Mouse (Mus musculus): Measurements from ENCODE around the gene Fuca1. TPM values are rescaled to one million over a fixed set of nuclear protein-coding genes. Genes with fewer than 3 reads are reported as not detected.

Fuca1 gene
- total RNA-seq (2021) = 10 to 100 TPM; 33.5 to 40.7 TPM
- long read RNA-seq, experiment 1, transcript Fuca1-201 (8 exons, 2,525 nt) = major isoform, 67 of 74 reads
- long read RNA-seq, experiment 1, partial matches to known transcripts = 0 of 74 reads
- long read RNA-seq, experiment 1, other reads (novel, unspliced or antisense) = 6 of 74 reads
- long read RNA-seq, experiment 2, transcript Fuca1-201 (8 exons, 2,525 nt) = major isoform, 67 of 73 reads
- long read RNA-seq, experiment 2, partial matches to known transcripts = 1 of 73 reads
- long read RNA-seq, experiment 2, other reads (novel, unspliced or antisense) = 5 of 73 reads

DNA sequence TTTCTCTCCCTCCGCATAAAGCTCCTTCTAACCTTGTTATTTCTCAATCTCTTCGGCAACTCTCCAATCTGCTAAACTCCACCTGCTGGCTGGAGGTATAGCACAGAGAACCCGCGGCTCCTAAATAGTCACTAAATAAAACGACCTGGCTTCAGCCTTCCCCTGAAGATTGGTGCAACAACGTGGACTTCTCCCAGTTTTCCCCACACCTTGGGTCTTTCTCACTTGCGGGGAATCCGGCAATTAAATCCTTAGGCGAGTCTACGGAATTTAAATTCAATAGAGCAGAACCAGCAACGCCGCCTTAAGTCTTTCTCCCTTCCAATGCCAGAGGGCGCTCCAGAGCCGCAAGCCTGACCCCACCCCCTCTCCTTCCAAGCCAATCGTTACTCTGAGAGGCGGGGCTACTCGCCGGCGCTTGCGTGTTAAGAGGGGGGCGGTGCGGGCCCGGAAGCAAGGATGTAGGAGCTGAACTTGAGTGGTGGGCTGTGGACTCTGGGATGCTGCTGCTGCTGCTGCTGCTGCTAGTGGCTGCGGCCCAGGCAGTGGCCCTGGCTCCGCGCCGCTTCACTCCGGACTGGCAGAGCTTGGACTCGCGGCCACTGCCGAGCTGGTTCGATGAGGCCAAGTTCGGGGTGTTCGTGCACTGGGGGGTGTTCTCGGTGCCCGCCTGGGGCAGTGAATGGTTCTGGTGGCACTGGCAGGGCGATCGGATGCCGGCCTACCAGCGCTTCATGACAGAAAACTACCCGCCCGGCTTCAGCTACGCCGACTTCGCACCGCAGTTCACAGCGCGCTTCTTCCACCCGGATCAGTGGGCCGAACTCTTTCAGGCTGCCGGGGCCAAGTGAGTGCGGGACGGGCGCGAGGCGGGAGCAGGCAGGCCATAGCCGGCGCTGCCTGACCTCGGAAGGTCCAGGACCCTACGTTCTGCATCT is at the start of gene Fuca1:
Gene Fuca1 (plus strand): TSS at position 432 of the 938 bp plus-strand sequence.
- intact Hi-C loops (cut with DNase I) = loop anchor here (1.0 kb wide), 1 partner anchor 119 kb away; no protein-coding TSS in a partner anchor

GRCm38 (mm10) chr4:135872015-135872414 is 48.5 kb upstream of the Fuca1 start:
- intact Hi-C loops (cut with DNase I) = loop anchor here (1.0 kb wide), 1 partner anchor 16 kb away; no protein-coding TSS in a partner anchor
- no peak for DNase-seq

More for the DNA sequence above, at the start of gene Fuca1:
- DNase-seq = peak; percentile 96 to 97

- DNase-seq = peak in 1 of 2 experiments; percentile 18
- intact Hi-C loops (cut with DNase I) = loop anchor here (1.0 kb wide), 1 partner anchor 16 kb away; no protein-coding TSS in a partner anchor
Measured at GRCm38 (mm10) chr4:135872589-135873391, 47.7 kb upstream of the Fuca1 start.

DNA sequence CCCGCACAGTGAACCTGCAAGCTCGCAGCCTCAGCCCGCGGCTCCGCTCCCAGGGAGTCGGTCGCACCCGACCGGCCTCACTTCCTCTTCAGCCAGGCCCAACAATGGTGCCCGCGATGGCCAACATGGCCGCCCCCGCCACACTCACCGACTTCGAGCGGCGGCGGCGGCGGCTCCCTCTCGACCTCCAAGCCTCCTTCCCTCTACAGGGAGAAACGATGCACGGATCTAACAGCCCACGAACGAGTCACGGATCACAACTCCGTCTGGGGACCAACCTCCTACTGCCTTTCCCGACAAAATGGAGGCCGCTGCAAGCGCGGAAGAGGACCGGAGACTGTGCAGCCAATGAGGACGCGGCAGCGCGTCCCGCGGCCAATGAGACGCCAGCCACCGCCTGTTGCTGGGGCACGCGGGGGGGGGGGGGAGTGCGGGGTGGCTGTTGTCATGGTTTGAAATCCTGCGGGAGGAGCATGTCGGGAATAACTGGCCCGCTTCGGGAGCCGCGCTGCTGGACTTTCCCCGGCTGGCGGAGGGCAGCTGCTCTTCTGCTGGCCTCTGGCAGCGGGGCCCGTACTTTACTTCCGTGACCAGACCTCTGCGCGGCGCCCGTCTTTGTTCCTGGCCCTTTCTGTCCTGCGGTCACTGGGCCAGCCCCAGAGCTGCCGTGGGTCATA is 46.9 kb upstream of the Fuca1 start, which contains the start of gene Pnrc2:
Gene Pnrc2 (minus strand): TSS at position 325 of the 677 bp plus-strand sequence.
- DNase-seq = peak; percentile 88 to 90
- intact Hi-C loops (cut with DNase I) = no loop called here

DNA sequence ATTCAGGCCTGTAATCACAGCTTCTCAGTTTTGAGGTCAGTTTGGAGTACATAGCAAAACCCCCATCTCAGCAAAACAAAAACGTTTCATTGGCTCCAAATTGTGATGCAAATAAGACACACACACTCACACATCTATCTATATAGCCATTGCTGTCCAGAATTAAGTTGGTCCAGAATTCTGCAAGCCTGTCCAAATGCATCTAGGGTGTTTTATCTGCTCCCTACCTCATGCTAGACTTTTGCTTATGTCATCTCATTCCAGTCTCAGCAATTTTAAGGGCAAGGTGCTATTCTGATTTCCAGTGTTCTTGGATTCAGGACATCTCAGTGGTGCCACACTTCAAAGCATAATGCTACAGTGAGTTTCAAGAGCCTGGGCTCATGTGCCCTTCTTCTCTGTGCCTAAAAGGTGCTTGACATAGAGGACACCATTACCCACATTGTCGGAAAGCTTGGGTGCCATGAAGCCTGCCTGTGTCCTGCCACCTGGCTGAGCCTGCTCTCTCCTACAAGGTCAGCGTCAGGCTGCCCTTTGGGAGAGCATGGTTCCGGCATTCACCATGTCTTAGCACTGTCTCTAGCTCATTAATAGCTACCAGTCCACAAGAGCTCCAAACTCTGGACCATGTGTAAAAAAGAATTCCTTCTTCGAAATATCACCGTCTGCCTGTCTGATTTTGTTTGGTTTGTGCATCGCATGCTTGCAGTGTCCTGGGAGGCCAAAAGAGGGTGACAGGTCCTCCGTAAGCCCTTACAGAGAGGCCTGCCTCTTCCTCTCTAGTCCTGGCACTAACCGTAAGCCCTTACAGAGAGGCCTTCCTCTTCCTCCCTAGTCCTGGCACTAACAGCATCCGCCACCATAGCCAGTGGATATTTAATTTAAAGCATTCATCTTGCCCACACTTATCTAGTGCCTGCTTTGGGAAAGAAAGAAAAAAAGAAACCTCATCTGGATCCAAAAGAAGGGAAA is 45.7 kb upstream of the Fuca1 start:
- intact Hi-C loops (cut with DNase I) = no loop called here
- DNase-seq = peak in 1 of 2 experiments; percentile 23

GRCm38 (mm10) chr4:135875546-135875945 is 45.0 kb upstream of the Fuca1 start:
- no peak for DNase-seq
- intact Hi-C loops (cut with DNase I) = no loop called here

GRCm38 (mm10) chr4:135875991-135876582 is 44.4 kb upstream of the Fuca1 start:
- peak; percentile 68 to 70 for DNase-seq
- intact Hi-C loops (cut with DNase I) = loop anchor here (2.0 kb wide), 2 partner anchors 53 to 75 kb away; no protein-coding TSS in a partner anchor

DNA sequence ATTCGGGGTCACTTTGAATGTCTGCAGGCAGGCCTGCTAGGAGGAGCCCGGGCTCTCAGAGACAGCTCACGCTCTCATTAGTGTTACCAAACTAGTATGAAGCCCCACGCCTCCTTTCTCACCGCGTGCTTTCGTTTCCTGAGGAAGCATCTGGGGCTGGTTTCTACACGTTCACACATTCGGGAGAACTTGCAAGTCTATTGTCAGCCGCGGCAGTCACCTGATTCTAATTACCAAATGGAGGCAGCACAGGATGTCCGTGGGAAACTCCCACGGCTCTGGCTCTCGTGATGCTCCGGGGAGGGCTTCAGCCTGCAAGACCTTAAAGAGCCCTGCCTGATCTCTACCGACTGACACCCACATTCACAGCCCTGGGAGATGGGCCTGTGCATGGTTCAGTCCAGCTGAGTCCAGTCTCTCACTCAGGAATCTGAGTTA is 43.9 kb upstream of the Fuca1 start:
- peak; percentile 76 to 78 for DNase-seq
- intact Hi-C loops (cut with DNase I) = loop anchor here (2.0 kb wide), 2 partner anchors 54 to 76 kb away; no protein-coding TSS in a partner anchor

DNA sequence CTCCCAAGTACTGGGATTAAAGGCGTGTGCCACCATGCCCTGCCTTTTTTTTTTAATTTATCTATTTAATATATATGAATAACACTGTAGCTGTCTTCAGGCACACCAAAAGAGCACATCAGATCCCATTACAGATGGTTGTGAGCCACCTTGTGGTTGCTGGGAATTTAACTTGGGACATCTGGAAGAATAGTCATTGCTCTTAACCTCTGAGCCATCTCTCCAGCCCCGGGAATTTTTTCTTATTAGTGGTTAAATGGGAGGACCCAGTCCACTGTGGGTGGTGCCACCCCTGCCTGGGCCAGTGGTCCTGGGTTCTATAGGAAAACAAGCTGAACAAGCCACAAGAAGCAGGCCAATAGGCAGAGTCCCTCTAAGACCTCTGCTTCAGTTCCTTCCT is 42.8 kb upstream of the Fuca1 start:
- intact Hi-C loops (cut with DNase I) = loop anchor here (2.0 kb wide), 2 partner anchors 55 to 77 kb away; no protein-coding TSS in a partner anchor

GRCm38 (mm10) chr4:135879021-135879420 is 41.5 kb upstream of the Fuca1 start:
- DNase-seq = no peak
- intact Hi-C loops (cut with DNase I) = no loop called here

More for the DNA sequence above, 42.8 kb upstream of the Fuca1 start:
- DNase-seq = peak in 1 of 2 experiments; percentile 48

GRCm38 (mm10) chr4:135880018-135880417 is 40.5 kb upstream of the Fuca1 start:
- DNase-seq = no peak
- intact Hi-C loops (cut with DNase I) = loop anchor here (10.0 kb wide), 1 partner anchor 175 kb away; no protein-coding TSS in a partner anchor

GRCm38 (mm10) chr4:135880576-135880975 is 40.0 kb upstream of the Fuca1 start:
- intact Hi-C loops (cut with DNase I) = loop anchor here (10.0 kb wide), 1 partner anchor 176 kb away; no protein-coding TSS in a partner anchor
- DNase-seq = no peak

DNA sequence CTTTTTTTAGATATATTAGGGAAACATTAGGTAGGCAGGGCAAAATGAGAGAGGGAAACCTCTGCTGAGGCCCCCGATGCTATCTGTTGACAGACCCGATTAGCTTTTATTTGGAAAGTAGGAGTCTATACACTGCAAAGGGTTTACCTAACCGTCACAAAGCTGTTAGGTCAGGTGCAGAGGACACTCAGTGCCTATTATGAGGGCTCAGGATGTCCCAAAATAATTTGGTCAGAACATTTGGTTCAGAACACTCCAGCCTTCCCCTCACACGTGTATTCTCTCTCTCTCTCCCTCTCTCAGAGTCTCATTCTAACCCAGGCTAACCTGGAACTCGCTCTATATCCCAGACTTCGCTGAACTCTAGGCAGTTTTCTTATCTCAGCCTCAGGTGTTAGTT is 38.5 kb upstream of the Fuca1 start:
- DNase-seq = no peak
- intact Hi-C loops (cut with DNase I) = loop anchor here (10.0 kb wide), 1 partner anchor 177 kb away; no protein-coding TSS in a partner anchor

DNA sequence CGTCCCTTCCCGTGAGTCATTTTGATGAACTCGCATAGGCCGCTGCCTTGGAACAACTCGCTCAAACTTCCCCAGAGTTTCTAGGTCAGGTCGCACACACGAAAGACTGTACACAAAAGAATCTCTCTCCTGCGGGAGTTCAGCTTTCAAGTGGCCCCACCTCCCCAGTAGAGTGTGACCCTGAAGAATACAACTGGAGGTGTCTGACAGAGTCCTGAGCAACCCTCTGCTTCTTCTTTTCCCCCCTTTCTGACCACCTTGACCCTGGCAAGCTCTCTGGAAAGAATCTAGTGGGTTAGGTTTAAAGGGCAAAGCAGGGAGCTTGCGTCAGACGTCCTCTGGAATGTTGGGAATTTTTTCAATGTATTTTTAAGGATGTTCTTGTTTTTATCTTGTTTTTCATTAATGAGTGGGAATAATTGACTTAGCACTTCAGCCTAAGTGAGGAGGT is 37.1 kb upstream of the Fuca1 start:
- intact Hi-C loops (cut with DNase I) = loop anchor here (10.0 kb wide), 1 partner anchor 179 kb away; no protein-coding TSS in a partner anchor
- no peak for DNase-seq

DNA sequence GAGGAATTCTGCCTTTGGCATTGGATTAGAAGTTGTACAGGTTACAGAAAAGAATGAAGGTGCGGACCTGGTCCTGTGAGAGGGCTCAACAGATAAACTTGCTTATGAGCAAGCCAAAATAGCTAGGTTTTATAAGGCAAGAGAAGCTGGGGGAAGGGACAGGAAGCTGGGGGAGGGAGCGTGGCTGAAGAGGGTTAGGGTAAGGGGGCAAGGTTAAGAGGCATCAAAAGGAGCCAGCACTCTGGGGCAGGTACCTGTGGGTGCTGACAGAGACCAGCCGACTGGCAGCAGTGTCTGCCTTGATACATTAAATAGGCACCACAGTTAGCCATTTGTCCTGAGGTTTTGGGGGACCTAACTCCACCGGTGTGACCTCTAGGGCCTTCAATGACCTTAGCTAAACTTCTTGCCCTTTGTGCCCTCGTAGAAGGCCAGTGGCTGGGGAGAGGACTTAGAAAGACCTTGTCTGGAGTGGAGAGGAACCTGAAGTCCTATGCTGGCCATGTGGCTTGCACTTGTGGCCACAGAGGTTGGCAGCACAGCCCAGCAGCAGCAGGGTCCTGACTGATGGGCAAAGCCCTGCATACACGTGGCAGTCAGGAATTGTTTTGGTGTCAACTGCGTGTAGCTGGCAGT is 36.5 kb upstream of the Fuca1 start:
- intact Hi-C loops (cut with DNase I) = loop anchor here (10.0 kb wide), 1 partner anchor 179 kb away; no protein-coding TSS in a partner anchor
- no peak for DNase-seq

GRCm38 (mm10) chr4:135884531-135884930 is 36.0 kb upstream of the Fuca1 start:
- intact Hi-C loops (cut with DNase I) = loop anchor here (10.0 kb wide), 1 partner anchor 180 kb away; no protein-coding TSS in a partner anchor

GRCm38 (mm10) chr4:135885676-135886075 is 34.9 kb upstream of the Fuca1 start:
- intact Hi-C loops (cut with DNase I) = loop anchor here (10.0 kb wide), 1 partner anchor 181 kb away; no protein-coding TSS in a partner anchor
- DNase-seq = no peak

More at GRCm38 (mm10) chr4:135884531-135884930, 36.0 kb upstream of the Fuca1 start:
- no peak for DNase-seq
